Comparison of ENCODE assay signal across 9 mouse cellular contexts in genomic region chr9:56075264-56075663, GRCm38 (mm10). TPM values are rescaled to one million over a fixed set of nuclear protein-coding genes. Genes with fewer than 3 reads are reported as not detected.
DNase-seq lines count a peak whose midpoint lies in the region; ATAC-seq lines count a peak whose summit lies in the region.
"Had no signal": no experiment of that assay in that cellular context is flagged by ENCODE, and none has a peak within 500 bp of the region (broad histone marks: within the 10 kb centered on the region; RNA-seq: fewer than 3 reads in every experiment).

No protein-coding gene starts in this region.

- DNase-seq in MN1 (ENCODE audit: low spot score), result peak; percentile 84
- DNase-seq in cerebellum, adult 11-12 months, result peak; percentile 45
- peak; percentile 75 for DNase-seq in heart, postnatal 4 days
- peak; percentile 75 for DNase-seq in layer of hippocampus, adult 11-12 months (ENCODE audit: low spot score)
- DNase-seq in ovary, postnatal 36 days (ENCODE audit: low spot score), result peak; percentile 57
- peak; percentile 71 to 84 for DNase-seq in thymus, postnatal 10 days (ENCODE audit: low spot score in 2 of 2)

- ATAC-seq in forebrain, embryonic 16.5 days, result peak; percentile 72
- peak; percentile 76 for ATAC-seq in lung, embryonic 15.5 days (ENCODE audit: borderline replicate concordance, extremely low read depth, low FRiP score, low TSS enrichment)

- 4% methylated on average over 4 of the region's 4 CpGs for WGBS in forebrain, embryonic 16.5 days
- WGBS in lung, embryonic 15.5 days, result 6% methylated on average over 4 of the region's 4 CpGs

- no peak overlapping the region for H3K4me3 ChIP-seq in forebrain, embryonic 16.5 days (replicated peaks; ENCODE audit: low read length)
- H3K4me3 ChIP-seq in lung, embryonic 15.5 days, result no peak overlapping the region

- peaks cover 3% of the 10 kb centered on the region; the same call in 1 of the 2 replicates for H3K36me3 ChIP-seq in forebrain, embryonic 16.5 days (ENCODE audit: control insufficient read depth, insufficient read depth)
- peaks cover 3% of the 10 kb centered on the region; the same call in 1 of the 2 replicates for H3K36me3 ChIP-seq in lung, embryonic 15.5 days

- H3K27ac ChIP-seq in forebrain, embryonic 16.5 days (ENCODE audit: low read length), result no peak overlapping the region
- peak overlapping the region; percentile 68 for H3K27ac ChIP-seq in lung, embryonic 15.5 days

- no peak overlapping the region for H3K9ac ChIP-seq in forebrain, embryonic 16.5 days (replicated peaks; ENCODE audit: low read depth, low read length)
- H3K9ac ChIP-seq in lung, embryonic 15.5 days, result 0 out of 2 replicates have a peak overlapping the region, but pooled peaks have one; percentile 13

- peaks cover 6% of the 10 kb centered on the region for H3K4me1 ChIP-seq in forebrain, embryonic 16.5 days (replicated peaks; ENCODE audit: control insufficient read depth, insufficient read depth, low read length)
- H3K4me1 ChIP-seq in lung, embryonic 15.5 days, result peaks cover 17% of the 10 kb centered on the region

- H3K9me3 ChIP-seq in forebrain, embryonic 16.5 days (ENCODE audit: control insufficient read depth, low read length), result no peaks in the 10 kb centered on the region
- no peaks in the 10 kb centered on the region for H3K9me3 ChIP-seq in lung, embryonic 15.5 days
- H3K9me3 ChIP-seq: megakaryocyte, embryonic 14.5 days had no signal

- H3K4me2 ChIP-seq in forebrain, embryonic 16.5 days (ENCODE audit: low read length), result no peak overlapping the region
- H3K4me2 ChIP-seq in lung, embryonic 15.5 days, result no peak overlapping the region

- H3K27me3 ChIP-seq in forebrain, embryonic 16.5 days (replicated peaks; ENCODE audit: control insufficient read depth, insufficient read depth, low read length), result no peaks in the 10 kb centered on the region
- no peaks in the 10 kb centered on the region for H3K27me3 ChIP-seq in lung, embryonic 15.5 days
- H3K27me3 ChIP-seq: megakaryocyte, embryonic 14.5 days had no signal

RNA-seq across cellular contexts. Expression of gene Pstpip1, which starts 14.5 kb away (rescaled TPM):
- 0.29 and 0.70 TPM in 2 replicates for polyA plus RNA-seq in forebrain, embryonic 16.5 days (2015; fragmentation: Nextera tagmentation; extraction: Ambion mirVana)
- 1 to 10 TPM; 1.4 to 1.5 TPM for total RNA-seq in heart, postnatal 4 days (2021)
- polyA plus RNA-seq in lung, embryonic 15.5 days (2015; fragmentation: Nextera tagmentation; extraction: Ambion mirVana), result 1.6 and 2.9 TPM in 2 replicates

RNA-seq across cellular contexts. Expression of gene Rcn2, which starts 33.6 kb away (rescaled TPM):
- 268 and 301 TPM in 2 replicates for polyA plus RNA-seq in forebrain, embryonic 16.5 days (2015; fragmentation: Nextera tagmentation; extraction: Ambion mirVana)
- total RNA-seq in heart, postnatal 4 days (2021), result 10 to 100 TPM; 43.6 to 44.8 TPM
- 251 and 256 TPM in 2 replicates for polyA plus RNA-seq in lung, embryonic 15.5 days (2015; fragmentation: Nextera tagmentation; extraction: Ambion mirVana)
